Mouse (Mus musculus) liver, embryonic 14.5 days (tissue): ENCODE results near the gene Gimap5. TPM values are rescaled to one million over a fixed set of nuclear protein-coding genes. Genes with fewer than 3 reads are reported as not detected.

Experiments used
- ATAC-seq: fragments of 200-750 bp; cut with Nextera tagmentation; 2 replicates; pipeline ENCODE4 v1.8.0; 2017; ENCODE audit warnings: moderate number of reproducible peaks, mild to moderate bottlenecking, moderate library complexity; ENCODE audit not compliant: insufficient read depth
- DNase-seq, 3 experiments: peaks; one replicate each; pipeline ENCODE4 v3.0.0-alpha.2; 2012 to 2013; ENCODE audit warnings: low read depth in 3 of 3, low spot score in 3 of 3
- H3K27ac ChIP-seq: fragments of 300-500 bp; sonication (generic); 2 replicates; pipeline ENCODE4 v1.5.1; 2014; ENCODE audit warnings: moderate library complexity, mild to moderate bottlenecking, control low read depth, inconsistent platforms
- H3K27me3 ChIP-seq: fragments of 300-500 bp; sonication (generic); 2 replicates; pipeline ENCODE4 v1.6.1; 2014; ENCODE audit warnings: mild to moderate bottlenecking, low read length, moderate library complexity; ENCODE audit not compliant: control insufficient read depth, insufficient read depth
- H3K36me3 ChIP-seq: fragments of 300-500 bp; sonication (generic); replicated peaks from 2 replicates; pipeline ENCODE4 v1.6.1; 2014; ENCODE audit warnings: low read depth; ENCODE audit not compliant: control insufficient read depth, insufficient read depth
- H3K4me1 ChIP-seq, 2 experiments: fragments of 200-500 bp in 1 of 2; fragments of 300-500 bp in 1 of 2; sonication (generic) in 1 of 2; replicated peaks; 2 replicates each; pipeline ENCODE4 v1.6.1; 2012 to 2014; ENCODE audit warnings: antibody characterized with exemption in 1 of 2, inconsistent platforms in 1 of 2, low read length in 1 of 2; ENCODE audit not compliant: control insufficient read depth in 2 of 2, insufficient read depth in 2 of 2
- H3K4me2 ChIP-seq: fragments of 300-500 bp; sonication (generic); 2 replicates; pipeline ENCODE4 v1.6.1; 2014; ENCODE audit warnings: low read depth, mild to moderate bottlenecking, control low read depth, moderate library complexity
- H3K4me3 ChIP-seq, 2 experiments: fragments of 200-500 bp in 1 of 2; fragments of 300-500 bp in 1 of 2; sonication (generic) in 1 of 2; 2 replicates each; pipeline ENCODE4 v1.5.1; 2012 to 2014; ENCODE audit warnings: low read depth in 2 of 2, low read length in 2 of 2, mild to moderate bottlenecking in 2 of 2, control low read depth in 1 of 2, inconsistent platforms in 1 of 2, moderate library complexity in 1 of 2; ENCODE audit not compliant: insufficient read depth in 1 of 2
- H3K9ac ChIP-seq: fragments of 300-500 bp; sonication (generic); replicated peaks from 2 replicates; pipeline ENCODE4 v1.6.1; 2014; ENCODE audit warnings: mild to moderate bottlenecking, control low read depth, moderate library complexity
- H3K9me3 ChIP-seq: fragments of 300-500 bp; sonication (generic); 2 replicates; pipeline ENCODE4 v1.6.1; 2016; ENCODE audit warnings: low read length, mixed read lengths; ENCODE audit not compliant: control insufficient read depth
- CTCF ChIP-seq: IDR thresholded peaks from 2 replicates; pipeline ENCODE4 v1.5.1; 2016; ENCODE audit warnings: antibody characterized with exemption, low read depth, control low read depth
- EP300 ChIP-seq: IDR thresholded peaks from 2 replicates; pipeline ENCODE4 v1.6.1; 2016; ENCODE audit warnings: antibody characterized with exemption, low read depth
- WGBS: fragments of 180-500 bp; shearing (Covaris S2); extraction: QIAGEN DNeasy Blood & Tissue Kit; methylation state at CpG from one replicate; pipeline ENCODE4 v1.1.7; 2014; ENCODE audit not compliant: insufficient replicate concordance; 5-methylcytosine and 5-hydroxymethylcytosine counted together
- polyA plus RNA-seq, 2 experiments: library from polyadenylated mRNA; depleted of rRNA in 1 of 2; stranded (reverse) in 1 of 2; unstranded in 1 of 2; fragments of >200 nt; fragmentation: Nextera tagmentation in 1 of 2; extraction: Ambion mirVana in 1 of 2; gene quantifications; 2 replicates each; pipeline versions ENCODE4 v1.2.1 to v1.2.3; 2012 to 2014

Gimap5 gene
- polyA plus RNA-seq, 2 experiments, result 1.8 to 2.7 TPM

GRCm38 (mm10) chr6:48784406-48784805 lies 38.4 kb downstream of the Gimap5 start:
- no peak overlapping the region for H3K4me2 ChIP-seq
- no peak overlapping the region for H3K9ac ChIP-seq
- ATAC-seq (no peak), DNase-seq (no peak)
- H3K9me3 ChIP-seq, result no peaks in the 10 kb centered on the region
- TF ChIP-seq CTCF (no peak), EP300 (no peak)
- H3K27me3 ChIP-seq, result no peaks in the 10 kb centered on the region
- WGBS, result 54% methylated on average over 1 of the region's 1 CpGs
- H3K4me3 ChIP-seq, result no peak overlapping the region
- H3K27ac ChIP-seq, result no peak overlapping the region
- H3K4me1 ChIP-seq, result no peaks in the 10 kb centered on the region
- no peaks in the 10 kb centered on the region for H3K36me3 ChIP-seq

- no peak for ATAC-seq
Measured at GRCm38 (mm10) chr6:48785189-48785588, 39.2 kb downstream of the Gimap5 start.

GRCm38 (mm10) chr6:48785601-48786000 lies 39.6 kb downstream of the Gimap5 start:
- no peak overlapping the region for H3K4me3 ChIP-seq
- H3K9ac ChIP-seq, result no peak overlapping the region
- DNase-seq (no peak), ATAC-seq (no peak)
- no peaks in the 10 kb centered on the region for H3K36me3 ChIP-seq
- no peaks in the 10 kb centered on the region for H3K9me3 ChIP-seq
- H3K4me1 ChIP-seq, result no peaks in the 10 kb centered on the region
- no peak overlapping the region for H3K4me2 ChIP-seq
- H3K27ac ChIP-seq, result no peak overlapping the region
- H3K27me3 ChIP-seq, result no peaks in the 10 kb centered on the region
- TF ChIP-seq EP300 (no peak), CTCF (no peak)
- 53% methylated on average over 2 of the region's 2 CpGs for WGBS

More at GRCm38 (mm10) chr6:48785189-48785588, 39.2 kb downstream of the Gimap5 start:
- no peak overlapping the region for H3K4me2 ChIP-seq
- no peaks in the 10 kb centered on the region for H3K27me3 ChIP-seq
- 33% methylated on average over 1 of the region's 1 CpGs for WGBS
- H3K27ac ChIP-seq, result no peak overlapping the region
- no peak overlapping the region for H3K4me3 ChIP-seq
- no peak for DNase-seq
- H3K36me3 ChIP-seq, result no peaks in the 10 kb centered on the region
- no peak overlapping the region for H3K9ac ChIP-seq
- H3K9me3 ChIP-seq, result no peaks in the 10 kb centered on the region
- no peaks in the 10 kb centered on the region for H3K4me1 ChIP-seq
- TF ChIP-seq CTCF (no peak), EP300 (no peak)

- WGBS, result 43% methylated on average over 2 of the region's 2 CpGs
- no peak overlapping the region for H3K4me2 ChIP-seq
- ATAC-seq, result no peak
Measured at GRCm38 (mm10) chr6:48787867-48788266, 41.9 kb downstream of the Gimap5 start.

GRCm38 (mm10) chr6:48801897-48802296 lies 55.9 kb downstream of the Gimap5 start:
- Histone ChIP-seq H3K9me3 (no peaks in the 10 kb centered on the region), H3K4me1 (no peaks in the 10 kb centered on the region), H3K36me3 (no peaks in the 10 kb centered on the region), H3K27ac (no peak overlapping the region), H3K4me2 (no peak overlapping the region), H3K9ac (no peak overlapping the region), H3K4me3 (no peak overlapping the region), H3K27me3 (no peaks in the 10 kb centered on the region)
- ATAC-seq, result no peak
- WGBS, result 9% methylated on average over 1 of the region's 1 CpGs
- TF ChIP-seq EP300 (no peak), CTCF (no peak)
- no peak for DNase-seq

More at GRCm38 (mm10) chr6:48787867-48788266, 41.9 kb downstream of the Gimap5 start:
- no peaks in the 10 kb centered on the region for H3K36me3 ChIP-seq
- TF ChIP-seq EP300, result no peak
- TF ChIP-seq CTCF, result no peak
- no peaks in the 10 kb centered on the region for H3K27me3 ChIP-seq
- no peaks in the 10 kb centered on the region for H3K9me3 ChIP-seq
- no peak overlapping the region for H3K4me3 ChIP-seq
- H3K9ac ChIP-seq, result no peak overlapping the region
- no peaks in the 10 kb centered on the region for H3K4me1 ChIP-seq
- no peak for DNase-seq
- no peak overlapping the region for H3K27ac ChIP-seq
